Mouse (Mus musculus): ENCODE measurements at regions not wholly inside any gene's neighbourhood (a gene's known extent, or its start where the extent isn't known, plus 50 kb on each side); places are given as distances from the start of the nearest gene placed in this dataset.

DNA sequence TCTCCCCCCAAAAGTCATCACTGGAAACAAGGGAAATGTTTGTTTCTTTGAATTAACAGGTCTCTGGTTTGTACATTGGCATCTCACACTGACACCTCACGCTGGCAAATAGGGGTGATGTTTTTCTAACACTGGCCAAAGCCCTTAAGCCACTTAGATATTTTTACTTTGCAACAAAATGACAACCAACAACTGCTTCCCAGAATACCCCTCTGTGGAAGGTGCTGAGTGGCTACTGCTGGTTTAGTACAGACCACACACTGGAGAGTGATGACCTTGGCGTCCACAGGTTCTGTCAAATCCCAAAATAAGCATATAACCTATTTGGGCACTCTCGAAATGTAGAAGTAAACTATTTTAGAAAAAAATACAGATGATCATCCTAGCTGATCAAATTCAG lies 163.3 kb downstream of the Gm11361 start:
- no peak for TF ChIP-seq CTCF (IDR thresholded peaks at IDR 0.05; ENCODE audit: low read depth, low read length)
- no peak for TF ChIP-seq POLR2A (IDR thresholded peaks at IDR 0.05; ENCODE audit: extremely low read depth, insufficient read depth, low read length)
